Mouse (Mus musculus): ENCODE measurements around the gene Nlk. TPM values are rescaled to one million over a fixed set of nuclear protein-coding genes. Genes with fewer than 3 reads are reported as not detected.
"Not testable (repeated sequence)": the region's sequence is repeated elsewhere in the genome, so short reads cannot be mapped to it uniquely, and the experiment has no call there.

Gene Nlk
- polyA plus RNA-seq, 1 experiment from 2014 or later: 9.2 TPM

- H3K4me1 ChIP-seq; H3K27ac ChIP-seq; H3K36me3 ChIP-seq; H3K4me3 ChIP-seq (replicated peaks); H3K9me3 ChIP-seq; H3K27me3 ChIP-seq (replicated peaks); ATAC-seq (ENCODE audit: insufficient read depth, low FRiP score, low read depth); H3K9ac ChIP-seq; H3K4me2 ChIP-seq: not testable (repeated sequence)
- WGBS: 89% methylated on average over 1 of the region's 1 CpGs
Observed at GRCm38 (mm10) chr11:78587677-78588076, 109.5 kb downstream of the Nlk start.

- no peak for ATAC-seq (ENCODE audit: insufficient read depth, low FRiP score, low read depth)
- Histone ChIP-seq H3K36me3 (peaks cover 7% of the 10 kb centered on the region; the same call in 1 of the 2 replicates), H3K4me1 (no peaks in the 10 kb centered on the region), H3K27ac (no peak overlapping the region), H3K9me3 (no peaks in the 10 kb centered on the region), H3K9ac (no peak overlapping the region), H3K27me3 (replicated peaks) (no peaks in the 10 kb centered on the region), H3K4me2 (no peak overlapping the region), H3K4me3 (replicated peaks) (no peak overlapping the region)
Observed at GRCm38 (mm10) chr11:78586099-78586498, 111.1 kb downstream of the Nlk start.

GRCm38 (mm10) chr11:78582848-78583247 lies 114.3 kb downstream of the Nlk start:
- H3K9ac ChIP-seq: no peak overlapping the region
- no peaks in the 10 kb centered on the region for H3K9me3 ChIP-seq
- H3K27ac ChIP-seq: no peak overlapping the region
- H3K4me1 ChIP-seq: no peaks in the 10 kb centered on the region
- H3K4me2 ChIP-seq: no peak overlapping the region
- H3K36me3 ChIP-seq: peaks cover 15% of the 10 kb centered on the region; the same call in 1 of the 2 replicates
- no peak for ATAC-seq (ENCODE audit: insufficient read depth, low FRiP score, low read depth)
- H3K27me3 ChIP-seq (replicated peaks): no peaks in the 10 kb centered on the region
- H3K4me3 ChIP-seq (replicated peaks): no peak overlapping the region
- 79% methylated on average over 6 of the region's 6 CpGs for WGBS

- Histone ChIP-seq H3K27ac (no peak overlapping the region), H3K36me3 (peaks cover 30% of the 10 kb centered on the region), H3K4me3 (replicated peaks) (no peak overlapping the region), H3K4me1 (no peaks in the 10 kb centered on the region), H3K9me3 (no peaks in the 10 kb centered on the region), H3K27me3 (replicated peaks) (no peaks in the 10 kb centered on the region), H3K4me2 (no peak overlapping the region), H3K9ac (no peak overlapping the region)
- 36% methylated on average over 2 of the region's 2 CpGs for WGBS
- ATAC-seq (ENCODE audit: insufficient read depth, low FRiP score, low read depth): no peak
Observed at GRCm38 (mm10) chr11:78574975-78575374, 122.2 kb downstream of the Nlk start.

GRCm38 (mm10) chr11:78574536-78574935 lies 122.6 kb downstream of the Nlk start:
- H3K4me1 ChIP-seq: no peaks in the 10 kb centered on the region
- no peaks in the 10 kb centered on the region for H3K27me3 ChIP-seq (replicated peaks)
- H3K36me3 ChIP-seq: peaks cover 31% of the 10 kb centered on the region
- 84% methylated on average over 3 of the region's 3 CpGs for WGBS
- H3K4me3 ChIP-seq (replicated peaks): no peak overlapping the region
- no peak overlapping the region for H3K9ac ChIP-seq
- no peak overlapping the region for H3K27ac ChIP-seq
- H3K9me3 ChIP-seq: no peaks in the 10 kb centered on the region
- no peak for ATAC-seq (ENCODE audit: insufficient read depth, low FRiP score, low read depth)
- no peak overlapping the region for H3K4me2 ChIP-seq

- not testable (repeated sequence) for H3K4me1 ChIP-seq; H3K4me2 ChIP-seq; H3K4me3 ChIP-seq (replicated peaks); H3K27ac ChIP-seq; H3K9ac ChIP-seq; H3K27me3 ChIP-seq (replicated peaks); ATAC-seq (ENCODE audit: insufficient read depth, low FRiP score, low read depth); H3K9me3 ChIP-seq
- peaks cover 31% of the 10 kb centered on the region for H3K36me3 ChIP-seq
- WGBS: 96% methylated on average over 3 of the region's 4 CpGs
Observed at GRCm38 (mm10) chr11:78574031-78574430, 123.1 kb downstream of the Nlk start.

GRCm38 (mm10) chr11:78571854-78572253 lies 125.3 kb downstream of the Nlk start:
- WGBS: 83% methylated on average over 6 of the region's 6 CpGs
- H3K36me3 ChIP-seq: peaks cover 25% of the 10 kb centered on the region
- no peaks in the 10 kb centered on the region for H3K4me1 ChIP-seq
- H3K9ac ChIP-seq: no peak overlapping the region
- H3K9me3 ChIP-seq: no peaks in the 10 kb centered on the region
- H3K4me3 ChIP-seq (replicated peaks): no peak overlapping the region
- no peak overlapping the region for H3K27ac ChIP-seq
- ATAC-seq (ENCODE audit: insufficient read depth, low FRiP score, low read depth): no peak
- H3K4me2 ChIP-seq: no peak overlapping the region
- H3K27me3 ChIP-seq (replicated peaks): no peaks in the 10 kb centered on the region

- Histone ChIP-seq H3K9me3 (no peaks in the 10 kb centered on the region), H3K4me2 (no peak overlapping the region), H3K36me3 (peaks cover 24% of the 10 kb centered on the region), H3K4me1 (no peaks in the 10 kb centered on the region), H3K27ac (no peak overlapping the region), H3K9ac (no peak overlapping the region), H3K4me3 (replicated peaks) (no peak overlapping the region), H3K27me3 (replicated peaks) (no peaks in the 10 kb centered on the region)
- no peak for ATAC-seq (ENCODE audit: insufficient read depth, low FRiP score, low read depth)
- WGBS: 94% methylated on average over 8 of the region's 8 CpGs
Observed at GRCm38 (mm10) chr11:78571441-78571840, 125.7 kb downstream of the Nlk start.

GRCm38 (mm10) chr11:78569806-78570205 lies 127.4 kb downstream of the Nlk start:
- H3K9ac ChIP-seq: no peak overlapping the region
- H3K27me3 ChIP-seq (replicated peaks): no peaks in the 10 kb centered on the region
- H3K4me2 ChIP-seq: no peak overlapping the region
- H3K27ac ChIP-seq: no peak overlapping the region
- H3K4me3 ChIP-seq (replicated peaks): no peak overlapping the region
- WGBS: 73% methylated on average over 3 of the region's 3 CpGs
- no peaks in the 10 kb centered on the region for H3K4me1 ChIP-seq
- ATAC-seq (ENCODE audit: insufficient read depth, low FRiP score, low read depth): no peak
- no peaks in the 10 kb centered on the region for H3K9me3 ChIP-seq
- H3K36me3 ChIP-seq: peaks cover 20% of the 10 kb centered on the region

- Histone ChIP-seq H3K9me3 (no peaks in the 10 kb centered on the region), H3K4me1 (no peaks in the 10 kb centered on the region), H3K27ac (no peak overlapping the region), H3K9ac (no peak overlapping the region), H3K36me3 (peaks cover 20% of the 10 kb centered on the region), H3K4me3 (replicated peaks) (no peak overlapping the region), H3K27me3 (replicated peaks) (no peaks in the 10 kb centered on the region), H3K4me2 (no peak overlapping the region)
- WGBS: 86% methylated on average over 10 of the region's 10 CpGs
- ATAC-seq (ENCODE audit: insufficient read depth, low FRiP score, low read depth): no peak
Observed at GRCm38 (mm10) chr11:78568827-78569226, 128.3 kb downstream of the Nlk start.

- Histone ChIP-seq H3K9me3 (no peaks in the 10 kb centered on the region), H3K4me2 (no peak overlapping the region)
- 90% methylated on average over 6 of the region's 6 CpGs for WGBS
Observed at GRCm38 (mm10) chr11:78567614-78568013, 129.6 kb downstream of the Nlk start.

GRCm38 (mm10) chr11:78566775-78567174 lies 130.4 kb downstream of the Nlk start:
- peaks cover 16% of the 10 kb centered on the region for H3K36me3 ChIP-seq
- no peak overlapping the region for H3K9ac ChIP-seq
- no peak overlapping the region for H3K27ac ChIP-seq
- H3K27me3 ChIP-seq (replicated peaks): no peaks in the 10 kb centered on the region
- no peak overlapping the region for H3K4me3 ChIP-seq (replicated peaks)
- no peaks in the 10 kb centered on the region for H3K4me1 ChIP-seq
- no peaks in the 10 kb centered on the region for H3K9me3 ChIP-seq
- 48% methylated on average over 6 of the region's 6 CpGs for WGBS
- no peak for ATAC-seq (ENCODE audit: insufficient read depth, low FRiP score, low read depth)
- H3K4me2 ChIP-seq: no peak overlapping the region

More at GRCm38 (mm10) chr11:78567614-78568013, 129.6 kb downstream of the Nlk start:
- Histone ChIP-seq H3K36me3 (peaks cover 20% of the 10 kb centered on the region), H3K4me1 (no peaks in the 10 kb centered on the region), H3K4me3 (replicated peaks) (no peak overlapping the region), H3K9ac (no peak overlapping the region), H3K27ac (no peak overlapping the region), H3K27me3 (replicated peaks) (no peaks in the 10 kb centered on the region)
- no peak for ATAC-seq (ENCODE audit: insufficient read depth, low FRiP score, low read depth)

- ATAC-seq (ENCODE audit: insufficient read depth, low FRiP score, low read depth): no peak
- Histone ChIP-seq H3K9me3 (no peaks in the 10 kb centered on the region), H3K27ac (no peak overlapping the region), H3K4me3 (replicated peaks) (no peak overlapping the region), H3K4me2 (no peak overlapping the region), H3K4me1 (peaks cover 5% of the 10 kb centered on the region; the same call in 1 of the 2 replicates), H3K27me3 (replicated peaks) (no peaks in the 10 kb centered on the region), H3K36me3 (no peaks in the 10 kb centered on the region), H3K9ac (no peak overlapping the region)
- WGBS: 20% methylated on average over 4 of the region's 4 CpGs
Observed at GRCm38 (mm10) chr11:78560447-78560846, 136.7 kb downstream of the Nlk start.
